Mouse (Mus musculus) liver, postnatal 0 days (tissue): ENCODE results near the gene Atxn1l. TPM values are rescaled to one million over a fixed set of nuclear protein-coding genes. Genes with fewer than 3 reads are reported as not detected.

Source experiments
- ATAC-seq: fragments of 200-750 bp; cut with Nextera tagmentation; 2 replicates; pipeline ENCODE4 v1.8.0; 2017; ENCODE audit warnings: mild to moderate bottlenecking, moderate library complexity
- DNase-seq: peaks from one replicate; pipeline ENCODE4 v3.0.0-alpha.2; 2016
- H3K27ac ChIP-seq: fragments of 300-500 bp; sonication (generic); 2 replicates; pipeline ENCODE4 v1.5.1; 2014; ENCODE audit warnings: antibody characterized with exemption, moderate library complexity, mild to moderate bottlenecking, low read depth
- H3K27me3 ChIP-seq: fragments of 300-500 bp; sonication (generic); 2 replicates; pipeline ENCODE4 v1.6.1; 2014; ENCODE audit warnings: low read length, control low read depth, mixed read lengths; ENCODE audit not compliant: insufficient read depth
- H3K36me3 ChIP-seq: fragments of 300-500 bp; sonication (generic); replicated peaks from 2 replicates; pipeline ENCODE4 v1.6.1; 2014; ENCODE audit warnings: mild to moderate bottlenecking, control low read depth, low read length, moderate library complexity, mixed read lengths; ENCODE audit not compliant: insufficient read depth
- H3K4me1 ChIP-seq: fragments of 300-500 bp; sonication (generic); 2 replicates; pipeline ENCODE4 v1.6.1; 2014; ENCODE audit warnings: antibody characterized with exemption, mild to moderate bottlenecking, control low read depth; ENCODE audit not compliant: insufficient read depth
- H3K4me2 ChIP-seq: fragments of 300-500 bp; sonication (generic); 2 replicates; pipeline ENCODE4 v1.6.1; 2014; ENCODE audit warnings: low read depth, mild to moderate bottlenecking, low read length, moderate library complexity, mixed read lengths
- H3K4me3 ChIP-seq: fragments of 300-500 bp; sonication (generic); 2 replicates; pipeline ENCODE4 v1.5.1; 2014; ENCODE audit warnings: low read depth, low read length
- H3K9ac ChIP-seq: fragments of 300-500 bp; sonication (generic); replicated peaks from 2 replicates; pipeline ENCODE4 v1.6.1; 2014; ENCODE audit warnings: mild to moderate bottlenecking, moderate library complexity
- H3K9me3 ChIP-seq: fragments of 300-500 bp; sonication (generic); 2 replicates; pipeline ENCODE4 v1.6.1; 2016; ENCODE audit warnings: mild to moderate bottlenecking, control low read depth, low read length, mixed read lengths
- CTCF ChIP-seq: sonication (generic); IDR thresholded peaks from 2 replicates; pipeline ENCODE4 v1.5.1; 2016; ENCODE audit warnings: antibody characterized with exemption, low read depth
- EP300 ChIP-seq: IDR thresholded peaks from 2 replicates; pipeline ENCODE4 v1.6.1; 2016; ENCODE audit warnings: antibody characterized with exemption, low read depth, mild to moderate bottlenecking
- WGBS: fragments of 180-500 bp; shearing (Covaris S2); extraction: QIAGEN DNeasy Blood & Tissue Kit; methylation state at CpG from one replicate; pipeline ENCODE4 v1.1.7; 2014; ENCODE audit not compliant: insufficient replicate concordance; 5-methylcytosine and 5-hydroxymethylcytosine counted together
- polyA plus RNA-seq: library from polyadenylated mRNA; unstranded; fragments of >200 nt; fragmentation: Nextera tagmentation; extraction: Ambion mirVana; gene quantifications from 2 replicates; pipeline ENCODE4 v1.2.1, GENCODE M21; 2015

Atxn1l gene
- polyA plus RNA-seq, 1 experiment from 2014 or later = 1.8 TPM

DNA sequence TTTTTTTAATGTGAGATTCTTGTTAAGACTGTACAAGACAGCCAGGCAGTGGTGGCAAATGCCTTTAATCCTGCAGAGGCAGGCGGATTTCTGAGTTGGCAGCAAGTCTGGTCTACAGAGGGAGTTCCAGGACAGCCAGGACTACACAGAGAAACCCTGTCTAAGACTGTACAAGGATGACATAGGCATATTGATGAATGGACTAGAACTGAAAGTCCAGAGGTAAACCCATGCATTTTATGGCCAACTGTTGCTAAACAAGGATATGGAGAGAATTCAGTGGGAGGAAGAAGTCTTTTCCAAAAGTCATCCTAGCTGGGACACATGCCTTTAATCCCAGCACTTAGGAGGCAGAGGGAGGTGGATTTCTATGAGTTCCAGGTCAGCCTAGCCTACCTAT, 39.8 kb downstream of the Atxn1l start:
- no peaks in the 10 kb centered on the region for H3K36me3 ChIP-seq
- no peak for ATAC-seq
- no peak for TF ChIP-seq EP300
- no peak for TF ChIP-seq CTCF
- no peak overlapping the region for H3K9ac ChIP-seq
- no peak overlapping the region for H3K4me2 ChIP-seq
- H3K27me3 ChIP-seq = no peaks in the 10 kb centered on the region
- no peak overlapping the region for H3K27ac ChIP-seq
- H3K9me3 ChIP-seq = no peaks in the 10 kb centered on the region
- H3K4me1 ChIP-seq = peaks cover 4% of the 10 kb centered on the region
- no peak for DNase-seq
- 73% methylated on average over 1 of the region's 1 CpGs for WGBS
- H3K4me3 ChIP-seq = no peak overlapping the region

DNA sequence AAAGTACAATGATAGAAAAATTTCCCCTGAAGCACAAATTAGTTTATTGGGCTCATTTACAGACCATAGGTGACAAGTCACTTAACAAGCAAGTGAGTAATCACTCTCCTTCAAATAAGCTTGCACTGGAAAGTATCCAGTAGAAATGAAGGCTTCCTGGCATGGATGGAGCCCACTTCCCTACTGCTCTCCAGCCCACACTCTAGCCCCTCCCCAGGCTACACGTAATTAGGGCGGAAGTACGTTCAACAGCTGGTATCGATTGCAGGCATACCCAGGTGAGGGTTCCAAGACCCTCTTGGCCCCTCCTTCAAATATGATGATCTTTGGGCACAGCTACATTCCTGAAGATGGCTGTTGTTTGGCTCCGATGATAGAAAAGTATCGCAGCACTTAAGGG, 43.4 kb downstream of the Atxn1l start:
- no peak for ATAC-seq
- TF ChIP-seq EP300 (no peak), CTCF (no peak)
- Histone ChIP-seq H3K27ac (no peak overlapping the region), H3K9me3 (no peaks in the 10 kb centered on the region), H3K36me3 (no peaks in the 10 kb centered on the region), H3K9ac (no peak overlapping the region), H3K27me3 (no peaks in the 10 kb centered on the region), H3K4me1 (peaks cover 24% of the 10 kb centered on the region), H3K4me2 (0 out of 2 replicates have a peak overlapping the region, but pooled peaks have one; percentile 82), H3K4me3 (no peak overlapping the region)
- WGBS = 57% methylated on average over 6 of the region's 6 CpGs
- no peak for DNase-seq

DNA sequence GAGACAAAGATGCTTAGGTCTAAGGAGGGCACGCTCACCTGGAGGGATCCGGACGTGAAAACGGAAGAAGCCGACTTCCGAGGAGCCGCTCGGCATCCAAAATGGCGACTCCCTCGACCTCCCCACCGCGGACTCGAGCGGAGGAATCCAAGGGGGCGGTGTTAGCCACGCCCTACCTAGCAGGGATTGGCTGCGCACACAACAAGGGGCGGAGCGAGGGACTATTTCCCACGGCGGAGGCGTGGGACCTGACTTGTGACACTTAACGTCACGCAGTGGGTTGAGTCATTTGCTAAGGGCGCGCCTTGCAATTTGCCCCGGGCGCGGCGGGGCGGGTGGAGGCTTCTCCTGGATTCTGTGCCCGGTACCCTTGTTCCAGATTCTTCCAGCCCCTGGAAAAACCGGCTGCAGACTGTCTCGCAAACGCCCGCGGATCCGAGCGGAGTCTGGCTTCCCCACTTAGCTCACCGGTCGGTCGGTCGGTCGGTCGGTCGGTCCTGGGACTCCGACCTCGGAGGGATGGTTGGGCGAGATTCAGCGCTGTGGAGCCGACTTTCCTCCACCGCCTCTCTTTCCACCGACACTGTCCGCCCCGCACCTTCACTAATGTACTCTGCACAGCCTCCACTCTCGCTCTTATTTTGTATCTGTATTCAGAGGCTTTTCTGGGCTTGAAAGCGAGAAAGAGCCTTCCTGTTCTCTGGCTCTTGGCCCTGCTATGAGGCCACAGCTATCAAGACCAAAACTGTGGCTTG, 44.2 kb downstream of the Atxn1l start, which contains the start of gene Ist1:
Ist1 (minus strand) TSS at position 115 of the 755 bp plus-strand sequence.
- peak within 1 kb of the TSS; percentile 84 for H3K4me3 ChIP-seq
- H3K9ac ChIP-seq = peak within 1 kb of the TSS; percentile 86
- H3K4me1 ChIP-seq = peaks cover 24% of the 10 kb centered on the region
- TF ChIP-seq EP300 (peak; percentile 74; the same call in 1 of the 2 replicates), CTCF (peak; percentile 13; the same call in 1 of the 2 replicates)
- no peaks in the 10 kb centered on the region for H3K27me3 ChIP-seq
- DNase-seq (peak; percentile 99), ATAC-seq (peak; percentile 99)
- no peaks in the 10 kb centered on the region for H3K36me3 ChIP-seq
- WGBS = under 1% methylated on average over 57 of the region's 57 CpGs
- H3K4me2 ChIP-seq = peak within 1 kb of the TSS; percentile 82
- H3K9me3 ChIP-seq = no peaks in the 10 kb centered on the region
- H3K27ac ChIP-seq = peak within 1 kb of the TSS; percentile 82

DNA sequence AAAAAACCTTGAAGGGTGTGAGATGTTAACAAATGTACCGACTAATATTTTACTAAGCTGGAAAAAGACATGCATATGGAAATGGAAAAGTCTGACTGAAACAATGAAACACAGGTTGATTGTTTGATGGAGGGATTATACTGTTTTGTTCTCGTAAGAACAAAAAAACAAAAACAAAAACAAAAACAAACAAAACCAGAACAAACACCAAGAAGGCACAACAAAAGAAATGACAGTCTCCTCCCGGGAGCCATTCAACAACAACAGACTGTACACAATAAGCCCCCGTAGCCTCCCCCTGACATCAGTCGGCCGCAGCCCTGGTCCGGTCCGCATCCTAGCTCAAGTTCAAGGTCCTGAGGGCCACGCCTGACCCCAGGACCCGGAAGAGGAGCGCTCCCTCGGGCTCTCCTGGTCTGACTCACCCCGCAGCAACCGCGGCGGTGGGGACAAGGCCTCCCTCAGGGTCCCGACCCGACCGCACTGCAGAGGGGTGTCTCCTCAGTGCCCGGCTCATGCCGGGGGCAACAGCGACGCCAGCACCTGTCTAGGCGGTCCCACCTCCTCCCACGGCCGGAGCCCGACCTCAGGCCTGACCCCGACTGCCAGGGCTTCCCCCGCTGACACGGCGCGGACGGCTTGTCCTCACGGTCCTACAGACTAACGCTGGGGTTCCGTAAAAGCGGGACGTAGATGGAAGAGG, 44.9 kb downstream of the Atxn1l start:
- DNase-seq = peak; percentile 77
- peaks cover 26% of the 10 kb centered on the region for H3K4me1 ChIP-seq
- WGBS = 2% methylated on average over 37 of the region's 38 CpGs

DNA sequence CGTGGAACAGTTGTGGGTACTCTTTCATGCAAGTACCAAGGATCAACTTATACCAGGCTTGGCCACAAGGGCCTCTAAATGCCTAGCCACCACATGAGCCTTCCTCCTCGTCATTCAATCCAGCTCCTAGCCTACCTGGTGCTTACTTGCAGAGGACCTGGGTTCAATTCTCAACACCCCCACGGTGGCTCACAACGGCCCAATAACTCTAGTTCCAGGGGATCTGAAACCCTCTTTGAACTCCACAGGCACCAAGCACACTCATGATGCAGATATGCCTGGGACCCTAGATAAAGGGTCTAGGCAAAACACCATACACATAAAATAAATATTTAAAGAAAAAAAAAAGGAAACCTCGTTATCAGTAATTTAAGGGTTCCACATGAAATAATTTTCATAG, 45.8 kb downstream of the Atxn1l start:
- Histone ChIP-seq H3K4me1 (peaks cover 27% of the 10 kb centered on the region), H3K27ac (0 out of 2 replicates have a peak overlapping the region, but pooled peaks have one; percentile 4), H3K27me3 (no peaks in the 10 kb centered on the region), H3K4me3 (peak overlapping the region; percentile 84), H3K4me2 (peak overlapping the region; percentile 82), H3K36me3 (no peaks in the 10 kb centered on the region), H3K9ac (peak overlapping the region; percentile 86), H3K9me3 (no peaks in the 10 kb centered on the region)
- DNase-seq (peak; percentile 27), ATAC-seq (no peak)
- WGBS = 39% methylated on average over 5 of the region's 5 CpGs
- no peak for TF ChIP-seq EP300
- peak; percentile 31; the same call in 1 of the 2 replicates for TF ChIP-seq CTCF

More for the DNA sequence above, 44.9 kb downstream of the Atxn1l start:
- Histone ChIP-seq H3K36me3 (no peaks in the 10 kb centered on the region), H3K4me3 (peak overlapping the region; percentile 84), H3K27me3 (no peaks in the 10 kb centered on the region), H3K27ac (peak overlapping the region; percentile 82), H3K4me2 (peak overlapping the region; percentile 82), H3K9ac (peak overlapping the region; percentile 86), H3K9me3 (no peaks in the 10 kb centered on the region)
- TF ChIP-seq EP300 = no peak
- ATAC-seq = peak; percentile 76

DNA sequence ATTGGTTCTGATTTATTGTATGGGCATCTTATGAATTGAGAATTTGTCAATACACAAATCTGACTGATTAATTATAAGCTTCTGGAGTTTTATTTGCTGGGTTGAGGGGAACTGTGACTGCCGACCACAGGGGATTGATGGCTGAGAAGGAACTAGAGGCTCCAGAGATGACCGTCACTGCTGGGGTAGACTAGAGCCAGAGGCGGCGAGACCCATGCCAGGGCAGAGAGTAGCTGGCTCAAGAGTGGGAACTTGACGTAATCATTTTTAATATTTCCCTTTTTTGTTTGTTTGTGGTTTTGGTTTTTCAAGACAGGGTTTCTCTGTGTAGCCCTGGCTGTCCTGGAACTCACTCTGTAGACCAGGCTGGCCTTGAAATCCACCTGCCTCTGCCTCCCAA, 50.3 kb downstream of the Atxn1l start:
- no peak overlapping the region for H3K27ac ChIP-seq
- ATAC-seq (peak; percentile 11; the same call in 1 of the 2 replicates), DNase-seq (no peak)
- no peak overlapping the region for H3K4me3 ChIP-seq
- TF ChIP-seq CTCF = no peak
- no peak for TF ChIP-seq EP300
- 62% methylated on average over 5 of the region's 5 CpGs for WGBS
- H3K9ac ChIP-seq = no peak overlapping the region
- H3K4me1 ChIP-seq = peaks cover 23% of the 10 kb centered on the region
- no peak overlapping the region for H3K4me2 ChIP-seq
- no peaks in the 10 kb centered on the region for H3K27me3 ChIP-seq
- H3K9me3 ChIP-seq = no peaks in the 10 kb centered on the region
- peaks cover 19% of the 10 kb centered on the region for H3K36me3 ChIP-seq
